Mouse (Mus musculus): Measurements from ENCODE around the gene Ikbip. TPM values are rescaled to one million over a fixed set of nuclear protein-coding genes. Genes with fewer than 3 reads are reported as not detected.

Ikbip gene
- polyA plus RNA-seq, 1 experiment from 2014 or later: 51.9 TPM

DNA sequence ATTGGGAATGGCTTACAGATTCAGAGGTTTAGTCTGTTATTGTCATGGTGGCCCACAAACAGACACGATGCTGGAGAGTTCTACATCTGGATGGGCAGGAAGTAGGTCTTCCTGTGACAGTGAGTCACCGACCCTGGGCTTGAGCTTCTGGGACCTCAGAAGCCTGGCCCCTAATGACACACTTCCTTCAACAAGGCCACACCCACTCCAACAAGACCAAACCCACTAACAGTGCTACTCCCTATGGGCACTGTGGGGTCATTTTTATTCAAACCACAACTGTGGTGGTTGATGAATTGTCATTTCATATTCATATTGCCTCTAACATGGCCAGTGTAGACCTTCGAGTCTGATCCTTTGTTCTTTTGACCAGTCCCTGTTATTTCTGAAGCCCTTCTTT, 55.6 kb downstream of the Ikbip start:
- Histone ChIP-seq H3K4me1 (ENCODE audit: control insufficient read depth, insufficient read depth, low read length) (no peaks in the 10 kb centered on the region), H3K4me3 (ENCODE audit: low read depth, low read length) (no peak overlapping the region), H3K9ac (replicated peaks; ENCODE audit: low read depth, low read length) (no peak overlapping the region), H3K27me3 (ENCODE audit: control insufficient read depth, insufficient read depth, low read length) (no peaks in the 10 kb centered on the region), H3K27ac (ENCODE audit: low read length) (no peak overlapping the region), H3K36me3 (ENCODE audit: control insufficient read depth, insufficient read depth, low read length) (no peaks in the 10 kb centered on the region), H3K4me2 (replicated peaks; ENCODE audit: low read depth, low read length) (no peak overlapping the region), H3K9me3 (ENCODE audit: control insufficient read depth, low read depth, low read length) (no peaks in the 10 kb centered on the region)
- WGBS: 75% methylated on average over 3 of the region's 3 CpGs
- ATAC-seq (ENCODE audit: insufficient number of reproducible peaks, insufficient read depth, low FRiP score, low read depth): no peak

DNA sequence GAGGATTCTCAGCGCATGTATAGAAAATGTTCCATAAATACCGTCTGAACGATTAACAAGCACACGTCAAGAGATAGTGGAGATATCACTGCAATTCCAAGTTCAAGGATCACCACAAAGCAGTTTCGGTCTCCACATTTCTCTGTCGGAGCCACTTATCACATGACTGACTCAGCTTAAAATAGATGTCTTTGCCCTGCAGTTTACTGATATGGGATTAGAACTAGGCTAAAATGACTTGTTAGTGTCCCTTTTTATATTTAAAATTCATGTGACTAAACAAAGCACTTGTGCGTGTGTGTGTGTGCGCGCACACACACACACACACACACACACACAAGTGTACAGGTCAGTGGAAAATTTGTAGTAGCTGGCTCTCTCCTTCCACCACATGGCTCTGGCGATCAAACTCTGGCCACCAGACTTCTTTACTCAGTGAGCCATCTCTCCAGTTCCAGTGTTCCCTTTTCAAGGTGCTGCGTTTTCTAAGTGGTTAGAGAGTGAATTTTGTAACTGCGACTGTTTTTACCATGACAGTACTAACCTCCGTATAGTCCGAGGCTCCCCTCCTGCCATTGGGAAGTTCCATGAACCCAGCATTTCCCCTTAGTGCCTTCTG, 56.5 kb downstream of the Ikbip start:
- 87% methylated on average over 14 of the region's 14 CpGs for WGBS
- Histone ChIP-seq H3K4me2 (replicated peaks; ENCODE audit: low read depth, low read length) (no peak overlapping the region), H3K9ac (replicated peaks; ENCODE audit: low read depth, low read length) (no peak overlapping the region), H3K4me1 (ENCODE audit: control insufficient read depth, insufficient read depth, low read length) (no peaks in the 10 kb centered on the region), H3K27me3 (ENCODE audit: control insufficient read depth, insufficient read depth, low read length) (no peaks in the 10 kb centered on the region), H3K36me3 (ENCODE audit: control insufficient read depth, insufficient read depth, low read length) (no peaks in the 10 kb centered on the region), H3K4me3 (ENCODE audit: low read depth, low read length) (no peak overlapping the region), H3K9me3 (ENCODE audit: control insufficient read depth, low read depth, low read length) (no peaks in the 10 kb centered on the region), H3K27ac (ENCODE audit: low read length) (no peak overlapping the region)
- ATAC-seq (ENCODE audit: insufficient number of reproducible peaks, insufficient read depth, low FRiP score, low read depth): no peak

GRCm38 (mm10) chr10:91141564-91141963, 58.8 kb downstream of the Ikbip start:
- 31% methylated on average over 2 of the region's 2 CpGs for whole genome bisulfite sequencing

DNA sequence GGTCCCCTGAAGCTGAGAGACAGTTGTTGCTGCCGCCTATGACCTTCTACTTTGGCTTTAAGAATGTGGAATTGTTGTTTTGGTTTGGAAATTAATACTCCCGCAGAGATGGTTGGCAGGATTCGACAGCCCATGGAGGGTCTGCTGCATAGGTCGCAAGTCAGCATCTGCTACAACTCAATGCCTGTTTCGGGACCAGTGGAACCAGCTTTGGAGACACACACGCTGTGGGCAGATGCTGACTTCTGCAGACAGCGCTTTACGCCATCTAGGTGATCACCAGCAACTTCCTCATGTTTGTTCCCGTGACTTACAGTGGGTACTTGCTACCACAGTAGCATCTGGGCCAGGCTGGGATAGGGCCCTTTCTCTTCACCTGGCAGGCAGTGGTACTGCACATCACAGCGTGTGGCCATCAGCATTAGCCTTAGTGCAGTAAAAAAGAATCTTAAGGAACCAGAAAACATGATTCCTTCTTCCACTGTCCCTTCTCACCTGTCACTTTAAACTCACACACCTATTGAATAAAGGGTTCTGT, 60.0 kb downstream of the Ikbip start:
- Histone ChIP-seq H3K9me3 (ENCODE audit: control insufficient read depth, low read depth, low read length) (no peaks in the 10 kb centered on the region), H3K4me3 (ENCODE audit: low read depth, low read length) (no peak overlapping the region), H3K4me2 (replicated peaks; ENCODE audit: low read depth, low read length) (no peak overlapping the region), H3K9ac (replicated peaks; ENCODE audit: low read depth, low read length) (no peak overlapping the region), H3K27me3 (ENCODE audit: control insufficient read depth, insufficient read depth, low read length) (no peaks in the 10 kb centered on the region), H3K4me1 (ENCODE audit: control insufficient read depth, insufficient read depth, low read length) (no peaks in the 10 kb centered on the region), H3K36me3 (ENCODE audit: control insufficient read depth, insufficient read depth, low read length) (peaks cover 17% of the 10 kb centered on the region), H3K27ac (ENCODE audit: low read length) (no peak overlapping the region)
- WGBS: 65% methylated on average over 10 of the region's 10 CpGs
- no peak for ATAC-seq (ENCODE audit: insufficient number of reproducible peaks, insufficient read depth, low FRiP score, low read depth)

More at GRCm38 (mm10) chr10:91141564-91141963, 58.8 kb downstream of the Ikbip start:
- Histone ChIP-seq H3K4me2 (replicated peaks; ENCODE audit: low read depth, low read length) (no peak overlapping the region), H3K36me3 (ENCODE audit: control insufficient read depth, insufficient read depth, low read length) (peaks cover 10% of the 10 kb centered on the region), H3K4me1 (ENCODE audit: control insufficient read depth, insufficient read depth, low read length) (no peaks in the 10 kb centered on the region), H3K9me3 (ENCODE audit: control insufficient read depth, low read depth, low read length) (no peaks in the 10 kb centered on the region), H3K27ac (ENCODE audit: low read length) (no peak overlapping the region), H3K27me3 (ENCODE audit: control insufficient read depth, insufficient read depth, low read length) (no peaks in the 10 kb centered on the region), H3K4me3 (ENCODE audit: low read depth, low read length) (no peak overlapping the region), H3K9ac (replicated peaks; ENCODE audit: low read depth, low read length) (no peak overlapping the region)
- no peak for ATAC-seq (ENCODE audit: insufficient number of reproducible peaks, insufficient read depth, low FRiP score, low read depth)

- Histone ChIP-seq H3K4me2 (replicated peaks; ENCODE audit: low read depth, low read length) (no peak overlapping the region), H3K4me3 (ENCODE audit: low read depth, low read length) (no peak overlapping the region), H3K4me1 (ENCODE audit: control insufficient read depth, insufficient read depth, low read length) (no peaks in the 10 kb centered on the region), H3K9ac (replicated peaks; ENCODE audit: low read depth, low read length) (no peak overlapping the region), H3K9me3 (ENCODE audit: control insufficient read depth, low read depth, low read length) (no peaks in the 10 kb centered on the region), H3K27ac (ENCODE audit: low read length) (no peak overlapping the region), H3K36me3 (ENCODE audit: control insufficient read depth, insufficient read depth, low read length) (peaks cover 18% of the 10 kb centered on the region), H3K27me3 (ENCODE audit: control insufficient read depth, insufficient read depth, low read length) (no peaks in the 10 kb centered on the region)
- peak; percentile 20; the same call in 1 of the 2 replicates for ATAC-seq (ENCODE audit: insufficient number of reproducible peaks, insufficient read depth, low FRiP score, low read depth)
- WGBS: 66% methylated on average over 18 of the region's 18 CpGs
Observed at GRCm38 (mm10) chr10:91143313-91144230, 60.8 kb downstream of the Ikbip start.

DNA sequence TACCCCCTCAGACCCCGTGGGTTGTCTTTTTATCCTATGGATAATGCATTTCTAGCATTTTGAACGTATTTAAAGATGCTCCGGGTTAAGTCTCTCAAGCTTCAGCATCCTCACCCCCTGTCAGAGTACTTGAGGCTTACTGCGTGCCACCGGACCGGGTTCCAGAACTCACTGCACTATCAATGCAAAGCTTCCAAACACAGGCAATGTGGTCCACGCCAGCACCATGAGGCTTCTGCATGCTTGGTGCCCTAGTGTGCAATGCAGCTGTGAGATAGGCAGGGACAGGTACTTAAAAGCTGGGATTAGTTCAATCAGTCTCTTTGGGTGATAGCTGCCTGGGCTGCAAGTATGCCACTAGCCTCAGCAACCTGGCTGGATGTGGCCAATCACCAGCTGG, 62.7 kb downstream of the Ikbip start:
- ATAC-seq (ENCODE audit: insufficient number of reproducible peaks, insufficient read depth, low FRiP score, low read depth): no peak
- no peak overlapping the region for H3K27ac ChIP-seq (ENCODE audit: low read length)
- no peak overlapping the region for H3K4me2 ChIP-seq (replicated peaks; ENCODE audit: low read depth, low read length)
- H3K9ac ChIP-seq (replicated peaks; ENCODE audit: low read depth, low read length): no peak overlapping the region
- WGBS: 94% methylated on average over 7 of the region's 7 CpGs
- no peaks in the 10 kb centered on the region for H3K4me1 ChIP-seq (ENCODE audit: control insufficient read depth, insufficient read depth, low read length)
- H3K27me3 ChIP-seq (ENCODE audit: control insufficient read depth, insufficient read depth, low read length): no peaks in the 10 kb centered on the region
- H3K4me3 ChIP-seq (ENCODE audit: low read depth, low read length): no peak overlapping the region
- no peaks in the 10 kb centered on the region for H3K9me3 ChIP-seq (ENCODE audit: control insufficient read depth, low read depth, low read length)
- peaks cover 37% of the 10 kb centered on the region for H3K36me3 ChIP-seq (ENCODE audit: control insufficient read depth, insufficient read depth, low read length)

Other genes starting within 250 kb of the Ikbip start
- gene Apaf1, start 170 bp upstream of the Ikbip start, polyA plus RNA-seq (2014; fragmentation: Nextera tagmentation; extraction: Ambion mirVana): 24.5 and 27.6 TPM in 2 replicates
- gene Slc25a3, start 41.1 kb downstream of the Ikbip start, polyA plus RNA-seq (2014; fragmentation: Nextera tagmentation; extraction: Ambion mirVana): 501 and 502 TPM in 2 replicates
- 236 and 261 TPM in 2 replicates for gene Tmpo, start 98.4 kb downstream of the Ikbip start, polyA plus RNA-seq (2014; fragmentation: Nextera tagmentation; extraction: Ambion mirVana)